Mouse (Mus musculus) stomach, postnatal 0 days (tissue): ENCODE measurements around the gene Syt3. TPM values are rescaled to one million over a fixed set of nuclear protein-coding genes. Genes with fewer than 3 reads are reported as not detected.
A peak's percentile ranks its signal among the peaks of the same experiment; 100 is the strongest.

Source experiments
- ATAC-seq: fragments of 200-750 bp; cut with Nextera tagmentation; 2 replicates; pipeline ENCODE4 v1.8.0; 2017; ENCODE audit not compliant: low FRiP score, low TSS enrichment
- DNase-seq: peaks from one replicate; pipeline ENCODE4 v3.0.0-alpha.2; 2016; ENCODE audit warnings: low spot score
- H3K27ac ChIP-seq: fragments of 300-500 bp; sonication (generic); replicated peaks from 2 replicates; pipeline ENCODE4 v1.5.1; 2014; ENCODE audit warnings: mild to moderate bottlenecking, control low read depth
- H3K27me3 ChIP-seq: fragments of 300-500 bp; sonication (generic); 2 replicates; pipeline ENCODE4 v1.6.1; 2014; ENCODE audit warnings: low read length; ENCODE audit not compliant: control insufficient read depth, insufficient read depth
- H3K36me3 ChIP-seq: fragments of 300-500 bp; sonication (generic); 2 replicates; pipeline ENCODE4 v1.6.1; 2014; ENCODE audit warnings: low read length, mixed read lengths; ENCODE audit not compliant: control insufficient read depth, insufficient read depth
- H3K4me1 ChIP-seq: fragments of 300-500 bp; sonication (generic); replicated peaks from 2 replicates; pipeline ENCODE4 v1.6.1; 2014; ENCODE audit warnings: antibody characterized with exemption; ENCODE audit not compliant: control insufficient read depth, insufficient read depth
- H3K4me2 ChIP-seq: fragments of 300-500 bp; sonication (generic); replicated peaks from 2 replicates; pipeline ENCODE4 v1.6.1; 2014; ENCODE audit warnings: low read depth, mild to moderate bottlenecking, control low read depth, moderate library complexity
- H3K4me3 ChIP-seq: fragments of 300-500 bp; sonication (generic); 2 replicates; pipeline ENCODE4 v1.5.1; 2014; ENCODE audit warnings: low read depth, low read length, control low read depth
- H3K9ac ChIP-seq: fragments of 300-500 bp; sonication (generic); 2 replicates; pipeline ENCODE4 v1.6.1; 2014; ENCODE audit warnings: mild to moderate bottlenecking, low read length, control low read depth, mixed read lengths
- H3K9me3 ChIP-seq: fragments of 300-500 bp; sonication (generic); 2 replicates; pipeline ENCODE4 v1.6.1; 2016; ENCODE audit warnings: low read length; ENCODE audit not compliant: control insufficient read depth
- CTCF ChIP-seq: IDR thresholded peaks from 2 replicates; pipeline ENCODE4 v1.5.1; 2016; ENCODE audit warnings: antibody characterized with exemption, low read depth, mild to moderate bottlenecking, moderate library complexity
- EP300 ChIP-seq: optimal IDR thresholded peaks from 2 replicates; pipeline ENCODE3; 2016; ENCODE audit warnings: antibody characterized with exemption
- WGBS: fragments of 180-500 bp; shearing (Covaris S2); extraction: QIAGEN DNeasy Blood & Tissue Kit; methylation state at CpG from one replicate; pipeline ENCODE4 v1.1.7; 2014; 5-methylcytosine and 5-hydroxymethylcytosine counted together
- polyA plus RNA-seq: library from polyadenylated mRNA; unstranded; fragments of >200 nt; fragmentation: Nextera tagmentation; extraction: Ambion mirVana; gene quantifications from 2 replicates; pipeline ENCODE4 v1.2.1, GENCODE M21; 2015

Gene Syt3
- polyA plus RNA-seq, 1 experiment from 2014 or later, result 1.2 TPM

GRCm38 (mm10) chr7:44360792-44361301, 23.1 kb upstream of the Syt3 start:
- peak overlapping the region; percentile 45; the same call in 1 of the 2 replicates for H3K4me3 ChIP-seq
- DNase-seq (no peak), ATAC-seq (peak; percentile 18; the same call in 1 of the 2 replicates)
- H3K27ac ChIP-seq, result no peak overlapping the region
- no peaks in the 10 kb centered on the region for H3K4me1 ChIP-seq
- H3K9me3 ChIP-seq, result no peaks in the 10 kb centered on the region
- H3K4me2 ChIP-seq, result peak overlapping the region; percentile 87
- WGBS, result 11% methylated on average over 21 of the region's 21 CpGs
- TF ChIP-seq CTCF (no peak; the same call in 1 of the 2 replicates), EP300 (no peak)
- no peaks in the 10 kb centered on the region for H3K36me3 ChIP-seq
- H3K27me3 ChIP-seq, result peaks cover 5% of the 10 kb centered on the region; the same call in 1 of the 2 replicates
- H3K9ac ChIP-seq, result no peak overlapping the region

- 91% methylated on average over 8 of the region's 8 CpGs for WGBS
Observed at GRCm38 (mm10) chr7:44372678-44373077, 11.2 kb upstream of the Syt3 start.

GRCm38 (mm10) chr7:44373460-44373859, 10.4 kb upstream of the Syt3 start:
- WGBS, result 13% methylated on average over 7 of the region's 7 CpGs
- no peaks in the 10 kb centered on the region for H3K9me3 ChIP-seq
- H3K4me2 ChIP-seq, result peak overlapping the region; percentile 78
- no peaks in the 10 kb centered on the region for H3K36me3 ChIP-seq
- no peak overlapping the region for H3K27ac ChIP-seq
- H3K4me3 ChIP-seq, result peak overlapping the region; percentile 56
- peak overlapping the region; percentile 24; the same call in 1 of the 2 replicates for H3K9ac ChIP-seq
- TF ChIP-seq EP300 (no peak), CTCF (no peak)
- H3K4me1 ChIP-seq, result peaks cover 6% of the 10 kb centered on the region; the same call in 1 of the 2 replicates
- no peak for DNase-seq
- peak; percentile 40; the same call in 1 of the 2 replicates for ATAC-seq
- no peaks in the 10 kb centered on the region for H3K27me3 ChIP-seq

More at GRCm38 (mm10) chr7:44372678-44373077, 11.2 kb upstream of the Syt3 start:
- H3K27me3 ChIP-seq, result no peaks in the 10 kb centered on the region
- no peak overlapping the region for H3K4me2 ChIP-seq
- no peak overlapping the region for H3K9ac ChIP-seq
- no peak overlapping the region for H3K4me3 ChIP-seq
- ATAC-seq, result no peak
- no peaks in the 10 kb centered on the region for H3K36me3 ChIP-seq
- H3K27ac ChIP-seq, result no peak overlapping the region
- no peak for TF ChIP-seq EP300
- no peak for TF ChIP-seq CTCF
- H3K9me3 ChIP-seq, result no peaks in the 10 kb centered on the region
- DNase-seq, result no peak
- H3K4me1 ChIP-seq, result peaks cover 6% of the 10 kb centered on the region; the same call in 1 of the 2 replicates

- peaks cover 6% of the 10 kb centered on the region; the same call in 1 of the 2 replicates for H3K4me1 ChIP-seq
- no peaks in the 10 kb centered on the region for H3K36me3 ChIP-seq
- peak overlapping the region; percentile 56 for H3K4me3 ChIP-seq
- no peaks in the 10 kb centered on the region for H3K9me3 ChIP-seq
- peak overlapping the region; percentile 78 for H3K4me2 ChIP-seq
- H3K27ac ChIP-seq, result peak overlapping the region; percentile 40; the same call in 1 of the 2 replicates
- ATAC-seq, result peak; percentile 94
- DNase-seq, result peak; percentile 75
- WGBS, result under 1% methylated on average over 19 of the region's 19 CpGs
- no peaks in the 10 kb centered on the region for H3K27me3 ChIP-seq
- no peak for TF ChIP-seq CTCF
- TF ChIP-seq EP300, result no peak
- H3K9ac ChIP-seq, result peak overlapping the region; percentile 59
Observed at GRCm38 (mm10) chr7:44373889-44374652, 9.8 kb upstream of the Syt3 start.

GRCm38 (mm10) chr7:44374756-44375155, 9.1 kb upstream of the Syt3 start:
- ATAC-seq (no peak), DNase-seq (no peak)
- H3K27ac ChIP-seq, result no peak overlapping the region
- TF ChIP-seq CTCF (no peak), EP300 (no peak)
- H3K4me3 ChIP-seq, result peak overlapping the region; percentile 56; the same call in 1 of the 2 replicates
- 6% methylated on average over 5 of the region's 5 CpGs for WGBS
- peaks cover 6% of the 10 kb centered on the region; the same call in 1 of the 2 replicates for H3K4me1 ChIP-seq
- peak overlapping the region; percentile 78 for H3K4me2 ChIP-seq
- no peaks in the 10 kb centered on the region for H3K27me3 ChIP-seq
- peak overlapping the region; percentile 59 for H3K9ac ChIP-seq
- H3K9me3 ChIP-seq, result no peaks in the 10 kb centered on the region
- no peaks in the 10 kb centered on the region for H3K36me3 ChIP-seq
